Mouse (Mus musculus): ENCODE data around the gene Megf11. TPM values are rescaled to one million over a fixed set of nuclear protein-coding genes. Genes with fewer than 3 reads are reported as not detected.

Megf11 gene
- total RNA-seq, 2 experiments from 2014 or later: 14.1 to 14.4 TPM

- no peak for TF ChIP-seq CTCF (IDR thresholded peaks at IDR 0.05)
- H3K4me3 ChIP-seq: no peak overlapping the region
- intact Hi-C loops (cut with DNase I): no loop called here
- no peak overlapping the region for H3K27ac ChIP-seq
- no peak for DNase-seq (ENCODE audit: extremely low spot score in 1 of 2, low spot score in 2 of 2)
Observed at GRCm38 (mm10) chr9:64445981-64446380, 60.6 kb downstream of the Megf11 start.

DNA sequence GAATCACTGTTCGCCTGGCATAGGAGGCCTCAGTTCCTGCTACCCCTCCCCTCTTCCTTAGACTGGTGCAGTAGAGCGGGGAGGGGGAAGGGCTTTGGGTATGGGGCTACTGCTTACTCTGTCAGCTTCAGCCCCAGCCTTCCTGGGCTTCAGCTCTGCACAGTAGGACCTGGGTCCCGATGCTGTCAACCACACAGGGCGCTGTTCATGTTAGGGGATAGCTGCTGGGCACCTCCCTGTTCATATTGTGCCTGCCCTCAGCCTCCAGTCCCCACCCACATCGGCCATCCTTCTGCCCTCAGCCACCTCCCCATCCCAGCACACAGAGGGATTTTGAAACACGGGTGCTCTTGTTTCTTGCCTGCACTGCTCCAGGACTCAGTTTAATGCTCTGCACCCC is 61.6 kb downstream of the Megf11 start:
- Histone ChIP-seq H3K27ac (no peak overlapping the region), H3K4me3 (no peak overlapping the region)
- intact Hi-C loops (cut with DNase I): no loop called here
- TF ChIP-seq CTCF (IDR thresholded peaks at IDR 0.05): no peak
- no peak for DNase-seq (ENCODE audit: extremely low spot score in 1 of 2, low spot score in 2 of 2)

GRCm38 (mm10) chr9:64447522-64447921 is 62.1 kb downstream of the Megf11 start:
- Histone ChIP-seq H3K4me3 (no peak overlapping the region), H3K27ac (no peak overlapping the region)
- intact Hi-C loops (cut with DNase I): no loop called here
- TF ChIP-seq CTCF (IDR thresholded peaks at IDR 0.05): no peak
- DNase-seq (ENCODE audit: extremely low spot score in 1 of 2, low spot score in 2 of 2): peak in 1 of 2 experiments; percentile 15

GRCm38 (mm10) chr9:64452769-64453168 is 67.3 kb downstream of the Megf11 start:
- Histone ChIP-seq H3K27ac (no peak overlapping the region), H3K4me3 (no peak overlapping the region)
- intact Hi-C loops (cut with DNase I): no loop called here
- TF ChIP-seq CTCF (IDR thresholded peaks at IDR 0.05): no peak
- no peak for DNase-seq (ENCODE audit: extremely low spot score in 1 of 2, low spot score in 2 of 2)

GRCm38 (mm10) chr9:64454196-64454595 is 68.8 kb downstream of the Megf11 start:
- intact Hi-C loops (cut with DNase I): no loop called here
- no peak overlapping the region for H3K4me3 ChIP-seq

GRCm38 (mm10) chr9:64455910-64456309 is 70.5 kb downstream of the Megf11 start:
- no peak for TF ChIP-seq CTCF (IDR thresholded peaks at IDR 0.05)
- Histone ChIP-seq H3K4me3 (no peak overlapping the region), H3K27ac (no peak overlapping the region)
- intact Hi-C loops (cut with DNase I): no loop called here
- DNase-seq (ENCODE audit: extremely low spot score in 1 of 2, low spot score in 2 of 2): no peak

More at GRCm38 (mm10) chr9:64454196-64454595, 68.8 kb downstream of the Megf11 start:
- H3K27ac ChIP-seq: no peak overlapping the region
- TF ChIP-seq CTCF (IDR thresholded peaks at IDR 0.05): no peak
- no peak for DNase-seq (ENCODE audit: extremely low spot score in 1 of 2, low spot score in 2 of 2)

GRCm38 (mm10) chr9:64457596-64457995 is 72.2 kb downstream of the Megf11 start:
- H3K27ac ChIP-seq: no peak overlapping the region

DNA sequence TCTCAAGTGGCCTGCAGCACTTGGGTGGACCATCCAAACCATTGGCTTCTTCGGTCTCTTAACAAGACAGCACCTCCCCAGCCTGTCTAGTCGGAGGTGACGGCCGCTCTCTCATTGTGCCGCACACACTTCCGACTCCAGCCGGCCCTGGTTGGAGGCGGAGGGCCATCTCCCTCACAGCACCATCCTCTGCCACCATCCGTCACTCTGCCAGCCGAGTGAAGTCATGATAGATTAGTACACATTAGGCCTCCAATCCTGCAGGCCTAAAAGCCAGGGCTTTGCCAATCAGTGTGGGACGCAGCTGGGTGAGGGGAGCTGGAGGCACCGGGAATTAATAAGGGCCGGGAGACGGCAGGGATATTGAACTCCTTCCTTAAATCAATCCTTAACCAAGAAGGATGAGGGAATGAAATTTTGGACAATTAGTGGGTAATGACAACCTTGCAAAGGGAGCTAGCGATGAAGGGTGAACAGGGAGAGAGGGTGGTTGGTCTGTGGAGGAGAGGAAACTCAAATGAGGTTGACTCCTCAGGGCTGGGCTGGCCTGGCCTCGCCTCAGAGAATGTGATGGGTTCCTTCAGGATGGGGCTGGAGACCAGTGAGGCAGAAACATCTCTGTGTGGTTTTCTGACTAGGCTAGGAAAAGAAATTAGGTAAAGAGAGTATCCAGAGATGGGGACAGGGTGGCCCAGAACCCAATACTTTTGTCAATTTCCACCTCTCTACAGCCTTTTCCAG is 76.3 kb downstream of the Megf11 start:
- Histone ChIP-seq H3K27ac (no peak overlapping the region), H3K4me3 (no peak overlapping the region)
- DNase-seq (ENCODE audit: extremely low spot score in 1 of 2, low spot score in 2 of 2): no peak
- intact Hi-C loops (cut with DNase I): no loop called here
- no peak for TF ChIP-seq CTCF (IDR thresholded peaks at IDR 0.05)

More at GRCm38 (mm10) chr9:64457596-64457995, 72.2 kb downstream of the Megf11 start:
- no peak for DNase-seq (ENCODE audit: extremely low spot score in 1 of 2, low spot score in 2 of 2)
- H3K4me3 ChIP-seq: no peak overlapping the region
- intact Hi-C loops (cut with DNase I): no loop called here
- no peak for TF ChIP-seq CTCF (IDR thresholded peaks at IDR 0.05)

GRCm38 (mm10) chr9:64462870-64463269 is 77.4 kb downstream of the Megf11 start:
- DNase-seq (ENCODE audit: extremely low spot score in 1 of 2, low spot score in 2 of 2): no peak
- TF ChIP-seq CTCF (IDR thresholded peaks at IDR 0.05): no peak
- Histone ChIP-seq H3K27ac (no peak overlapping the region), H3K4me3 (no peak overlapping the region)
- intact Hi-C loops (cut with DNase I): no loop called here

DNA sequence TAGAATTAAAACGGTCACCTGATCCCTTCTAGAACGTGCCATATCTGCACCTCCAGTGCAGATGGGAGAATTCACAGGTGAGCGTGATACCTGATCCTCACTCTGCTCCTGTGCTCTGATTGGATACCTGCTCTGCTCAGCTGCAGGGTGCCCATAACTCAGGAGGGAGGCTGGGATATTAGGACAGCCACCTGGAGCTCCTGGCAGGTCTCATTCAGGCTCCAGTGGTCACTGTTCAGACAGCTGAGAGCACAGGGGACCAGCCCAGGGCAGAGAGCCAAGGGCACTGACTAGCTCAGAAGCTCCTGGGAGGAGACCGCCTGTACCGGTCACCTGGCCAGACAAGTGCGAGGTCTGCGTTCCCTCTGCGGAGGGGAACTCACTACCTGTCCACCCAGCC is 80.7 kb downstream of the Megf11 start:
- no peak for TF ChIP-seq CTCF (IDR thresholded peaks at IDR 0.05)
- intact Hi-C loops (cut with DNase I): no loop called here
- no peak overlapping the region for H3K27ac ChIP-seq

GRCm38 (mm10) chr9:64466564-64466963 is 81.1 kb downstream of the Megf11 start:
- no peak for DNase-seq (ENCODE audit: extremely low spot score in 1 of 2, low spot score in 2 of 2)
- intact Hi-C loops (cut with DNase I): no loop called here
- Histone ChIP-seq H3K4me3 (no peak overlapping the region), H3K27ac (no peak overlapping the region)
- TF ChIP-seq CTCF (IDR thresholded peaks at IDR 0.05): no peak

More for the DNA sequence above, 80.7 kb downstream of the Megf11 start:
- DNase-seq (ENCODE audit: extremely low spot score in 1 of 2, low spot score in 2 of 2): no peak
- no peak overlapping the region for H3K4me3 ChIP-seq

GRCm38 (mm10) chr9:64470806-64471205 is 85.4 kb downstream of the Megf11 start:
- intact Hi-C loops (cut with DNase I): no loop called here
- Histone ChIP-seq H3K27ac (no peak overlapping the region), H3K4me3 (no peak overlapping the region)
- DNase-seq (ENCODE audit: extremely low spot score in 1 of 2, low spot score in 2 of 2): no peak
- TF ChIP-seq CTCF (IDR thresholded peaks at IDR 0.05): no peak

GRCm38 (mm10) chr9:64471336-64471735 is 85.9 kb downstream of the Megf11 start:
- TF ChIP-seq CTCF (IDR thresholded peaks at IDR 0.05): no peak
- no peak overlapping the region for H3K27ac ChIP-seq
- intact Hi-C loops (cut with DNase I): no loop called here

More at GRCm38 (mm10) chr9:64471336-64471735, 85.9 kb downstream of the Megf11 start:
- no peak for DNase-seq (ENCODE audit: extremely low spot score in 1 of 2, low spot score in 2 of 2)
- H3K4me3 ChIP-seq: no peak overlapping the region

Data from left cerebral cortex, adult 2 months (tissue).